Mouse (Mus musculus) neutrophil, adult 5-6 weeks (primary cell): Measurements from ENCODE around the gene Itpr1. TPM values are rescaled to one million over a fixed set of nuclear protein-coding genes. Genes with fewer than 3 reads are reported as not detected.

Experiments
- ATAC-seq: fragments of 151-379, 151-347 bp; 2 replicates; pipeline ENCODE4 v1.8.0; 2017; ENCODE audit warnings: mild to moderate bottlenecking, moderate TSS enrichment; ENCODE audit not compliant: insufficient number of reproducible peaks, poor library complexity, low FRiP score, severe bottlenecking; ENCODE audit errors: extremely low read depth
- total RNA-seq: library from RNA; stranded (forward); fragments of 200-1000 nt; gene quantifications from 2 replicates; pipeline ENCODE4 v1.2.3, GENCODE M21; 2017

Itpr1 gene
- total RNA-seq, 1 experiment from 2014 or later = 223 TPM

DNA sequence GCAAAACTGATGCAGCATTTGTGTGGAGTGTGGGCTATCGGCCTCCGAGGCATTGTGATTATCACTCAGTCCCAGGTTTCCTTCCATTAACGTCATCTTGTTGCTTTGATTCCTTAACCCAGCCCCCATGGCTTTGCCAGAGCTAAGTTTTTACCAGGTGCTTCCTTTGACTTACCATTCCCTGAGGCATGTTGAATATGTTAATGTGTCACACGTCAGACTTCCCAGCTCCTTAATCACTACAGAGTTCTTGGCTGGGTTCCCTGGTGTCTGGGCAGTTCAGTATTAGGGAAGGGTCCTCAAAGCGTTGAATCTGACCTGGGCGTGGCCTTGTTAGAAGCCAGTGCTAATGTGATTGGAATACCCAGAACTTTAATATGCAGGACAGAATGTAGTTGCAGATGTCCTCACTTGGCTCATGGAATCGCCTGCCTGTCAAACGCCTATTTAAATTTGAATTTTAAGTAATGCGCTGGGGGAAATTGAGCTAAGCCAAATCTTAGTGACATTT, 23.6 kb downstream of the Itpr1 start:
- no peak for ATAC-seq

DNA sequence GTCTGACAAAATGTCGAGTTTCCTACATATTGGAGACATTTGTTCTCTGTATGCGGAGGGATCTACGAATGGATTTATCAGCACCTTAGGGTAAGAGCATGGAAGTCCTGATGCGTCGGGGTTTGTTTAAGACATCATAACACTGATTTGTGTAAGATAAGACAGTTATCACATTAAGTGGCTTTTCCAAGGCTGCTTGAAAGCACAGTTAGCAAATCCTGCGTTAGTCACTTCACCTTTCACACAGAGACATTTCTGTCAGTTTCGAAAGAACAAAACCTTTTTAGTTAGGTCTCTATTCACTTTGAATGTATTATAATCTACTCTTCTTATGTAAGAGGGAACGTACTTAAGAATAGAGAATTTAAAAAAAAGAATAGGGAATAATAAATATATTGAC, 24.1 kb downstream of the Itpr1 start:
- no peak for ATAC-seq

GRCm38 (mm10) chr6:108237585-108237984, 24.7 kb downstream of the Itpr1 start:
- no peak for ATAC-seq

- ATAC-seq = no peak
Measured at GRCm38 (mm10) chr6:108238011-108238410, 25.1 kb downstream of the Itpr1 start.

GRCm38 (mm10) chr6:108239056-108239455, 26.2 kb downstream of the Itpr1 start:
- no peak for ATAC-seq

DNA sequence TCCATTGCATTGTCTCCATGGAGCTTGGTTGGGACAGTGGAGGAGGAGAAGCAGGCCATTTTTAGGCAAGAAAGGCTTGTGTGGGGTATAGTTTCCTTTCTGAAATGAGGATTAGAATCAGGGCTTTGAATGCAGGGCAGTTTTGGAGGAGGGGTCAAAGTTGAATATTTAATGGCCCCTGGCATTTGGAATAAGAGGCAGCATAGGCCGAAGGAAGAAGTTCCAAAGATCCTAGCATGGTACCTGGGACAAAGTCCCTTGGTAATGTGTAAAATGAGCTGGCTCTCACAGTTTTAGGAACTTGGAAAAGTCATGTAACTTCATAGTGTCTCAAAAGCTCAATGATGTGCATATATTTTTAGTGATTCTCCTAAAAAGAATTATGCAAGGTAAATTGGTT, 27.1 kb downstream of the Itpr1 start:
- ATAC-seq = no peak

GRCm38 (mm10) chr6:108240754-108241153, 27.9 kb downstream of the Itpr1 start:
- ATAC-seq = no peak

GRCm38 (mm10) chr6:108244571-108244970, 31.7 kb downstream of the Itpr1 start:
- no peak for ATAC-seq

- no peak for ATAC-seq
Measured at GRCm38 (mm10) chr6:108246369-108247085, 33.6 kb downstream of the Itpr1 start.

DNA sequence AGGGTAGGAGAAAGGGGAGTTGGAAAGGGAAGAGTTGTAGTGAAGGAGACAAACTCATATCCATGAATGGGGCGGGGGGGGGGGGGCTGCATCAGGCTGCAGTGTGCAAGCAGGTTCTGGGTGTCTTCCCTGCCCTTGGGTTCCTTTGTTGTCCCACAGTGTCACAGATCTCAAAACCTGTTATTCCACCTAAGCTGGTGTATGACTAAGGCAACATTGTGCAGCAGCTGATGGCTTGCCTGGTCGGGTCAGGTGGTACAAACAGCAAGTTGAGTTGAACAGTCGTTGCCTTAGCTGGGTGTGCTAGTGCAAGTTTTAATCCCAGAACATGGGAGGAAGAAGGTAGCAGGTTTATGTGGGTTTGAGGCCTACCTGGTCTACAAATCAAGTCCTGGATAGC, 34.3 kb downstream of the Itpr1 start:
- no peak for ATAC-seq

DNA sequence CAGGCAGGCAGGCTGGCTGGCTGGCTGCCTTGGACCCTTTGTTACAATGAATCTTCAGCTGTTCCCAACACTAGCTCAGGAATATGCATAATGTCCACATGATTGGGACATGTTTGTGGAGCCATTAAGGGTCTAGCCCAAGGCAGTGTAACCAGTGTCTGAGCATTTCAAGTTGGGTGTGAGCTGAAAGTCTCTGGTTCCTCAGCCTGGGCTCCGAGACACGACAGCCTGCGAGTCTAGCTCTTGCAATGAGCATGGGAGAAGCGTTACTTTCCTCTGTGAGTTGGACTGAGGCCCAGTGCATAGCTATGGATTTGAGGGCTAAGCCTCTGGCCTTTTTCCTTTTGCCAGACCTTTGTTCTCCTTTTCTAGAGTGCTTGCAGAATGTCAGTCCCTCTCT, 35.6 kb downstream of the Itpr1 start:
- ATAC-seq = no peak

DNA sequence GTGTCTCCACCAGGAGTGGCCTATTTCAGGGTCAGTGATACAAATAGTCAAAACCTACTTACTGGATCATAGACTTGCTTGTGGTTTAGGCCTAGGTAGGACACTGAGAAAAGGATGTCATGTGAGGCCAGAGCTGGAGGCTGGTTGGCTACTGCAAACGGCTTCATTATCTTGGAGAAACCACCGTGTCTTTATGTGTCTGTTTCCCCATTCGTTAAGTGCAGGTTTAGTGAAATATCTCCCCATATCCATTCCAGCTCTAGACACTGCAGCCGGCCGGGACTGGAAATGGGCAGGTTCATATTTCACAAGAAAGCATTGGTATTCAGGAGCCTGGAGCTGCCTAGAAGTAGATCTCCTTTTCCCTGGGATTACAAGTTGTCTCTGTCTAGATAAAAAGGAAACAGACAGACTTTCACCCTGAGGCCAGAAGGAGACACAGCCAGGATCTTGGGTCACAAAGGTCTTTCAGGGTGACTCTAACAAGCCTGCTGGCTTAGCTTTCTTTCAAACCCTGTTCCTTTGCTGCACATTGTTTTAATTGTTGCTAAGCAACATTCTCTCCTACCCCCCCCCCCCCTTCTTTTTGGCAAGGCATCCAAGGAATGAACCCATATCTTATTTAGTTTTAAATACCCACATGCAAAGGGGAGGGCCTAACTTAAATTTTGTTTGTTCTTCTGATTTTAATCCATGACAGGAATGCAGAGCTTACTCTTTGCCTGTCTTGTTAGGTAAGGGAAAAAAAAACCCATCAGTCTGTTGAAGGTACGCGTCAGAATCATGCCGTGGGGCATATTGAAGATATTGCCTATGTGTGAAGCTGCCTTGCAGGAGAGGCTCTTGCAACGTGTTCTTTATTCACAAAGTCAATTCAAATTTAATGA, 36.4 kb downstream of the Itpr1 start:
- no peak for ATAC-seq

- ATAC-seq = no peak
Measured at GRCm38 (mm10) chr6:108249918-108250225, 37.0 kb downstream of the Itpr1 start.

DNA sequence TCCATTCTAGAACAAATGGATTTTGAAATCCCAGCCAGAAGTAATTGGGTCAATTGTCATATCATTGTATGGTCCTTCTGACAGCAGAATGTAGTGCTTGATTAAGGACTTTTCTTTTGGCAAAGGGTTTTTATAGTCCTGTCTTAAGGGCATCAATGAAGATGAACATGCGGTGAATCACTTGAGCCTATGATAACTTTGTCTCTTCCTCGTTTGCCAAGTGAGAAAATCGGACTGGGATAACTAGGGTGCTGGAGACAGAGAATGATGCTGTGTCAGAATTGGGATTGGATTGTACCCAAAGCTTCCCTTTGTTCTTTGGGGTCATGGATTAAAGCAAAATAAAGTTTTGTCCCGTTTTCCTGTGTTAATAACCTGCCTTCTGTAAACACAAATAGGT, 37.5 kb downstream of the Itpr1 start:
- ATAC-seq = no peak

- ATAC-seq = no peak
Measured at GRCm38 (mm10) chr6:108252565-108253360, 39.9 kb downstream of the Itpr1 start.

DNA sequence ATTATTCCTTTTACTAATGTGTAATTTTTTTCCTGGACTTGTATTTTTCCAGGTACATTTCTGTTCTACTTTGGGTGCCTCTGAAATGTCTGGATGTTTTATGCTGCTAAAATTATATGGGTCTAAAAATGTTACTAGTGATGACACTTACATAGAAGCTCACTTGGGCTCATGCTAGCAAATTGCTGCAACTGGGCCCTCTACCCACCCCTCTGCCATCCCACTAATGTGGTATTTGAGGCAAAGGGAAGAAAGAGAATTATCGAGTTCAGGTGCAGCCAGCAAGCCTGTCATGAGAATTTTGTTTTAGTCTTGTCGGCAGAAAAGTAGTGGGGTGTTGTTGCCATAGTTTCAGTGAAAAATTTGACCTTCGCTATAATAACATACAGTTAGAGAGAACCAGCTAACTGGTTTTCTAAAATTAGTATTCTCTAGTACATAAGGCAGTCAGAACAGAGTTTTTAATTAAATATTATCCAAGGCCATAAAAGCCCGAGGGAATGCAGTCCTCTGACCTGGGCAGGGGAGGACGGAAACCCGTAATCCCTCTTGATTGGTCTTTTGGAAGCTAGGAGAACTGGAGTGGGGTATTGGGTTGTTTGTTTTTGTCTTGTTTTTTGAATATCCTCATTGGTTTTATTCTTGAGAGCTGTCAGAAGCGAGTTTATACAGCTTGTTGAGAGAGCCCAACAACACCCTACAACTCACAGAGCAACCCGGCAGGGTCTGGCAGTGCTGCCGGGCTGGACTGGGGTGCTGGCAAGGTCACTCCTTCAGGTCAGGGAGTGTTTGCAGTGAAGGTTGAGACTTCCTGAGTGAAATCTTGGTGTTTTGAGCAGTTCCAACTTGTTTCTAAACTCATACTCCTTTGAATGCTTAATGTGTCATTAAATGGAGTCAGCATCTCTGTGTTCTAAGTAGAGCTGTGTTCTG, 41.5 kb downstream of the Itpr1 start:
- ATAC-seq = no peak

- no peak for ATAC-seq
Measured at GRCm38 (mm10) chr6:108255880-108256279, 43.0 kb downstream of the Itpr1 start.

DNA sequence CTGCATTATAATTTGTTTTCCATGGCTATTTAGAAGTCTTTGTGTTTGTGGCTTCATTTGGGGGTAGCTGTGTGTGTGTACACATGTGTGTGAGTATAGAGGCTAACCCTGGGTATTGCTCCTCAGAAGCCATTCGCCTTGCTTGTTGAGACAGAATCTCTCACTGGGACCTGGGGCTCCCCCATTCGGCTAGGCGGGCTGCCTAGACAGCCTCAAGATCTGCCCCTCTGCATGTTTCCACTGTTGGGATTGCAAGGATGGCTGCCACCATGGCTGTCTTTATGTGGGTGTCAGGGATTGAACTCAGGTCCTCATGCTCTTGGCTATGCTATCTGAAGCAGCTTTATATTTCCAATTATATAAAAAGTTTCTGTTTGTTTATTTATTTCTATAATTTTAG, 44.3 kb downstream of the Itpr1 start:
- ATAC-seq = no peak
